Mouse (Mus musculus): ENCODE measurements around the gene Chd2.

DNA sequence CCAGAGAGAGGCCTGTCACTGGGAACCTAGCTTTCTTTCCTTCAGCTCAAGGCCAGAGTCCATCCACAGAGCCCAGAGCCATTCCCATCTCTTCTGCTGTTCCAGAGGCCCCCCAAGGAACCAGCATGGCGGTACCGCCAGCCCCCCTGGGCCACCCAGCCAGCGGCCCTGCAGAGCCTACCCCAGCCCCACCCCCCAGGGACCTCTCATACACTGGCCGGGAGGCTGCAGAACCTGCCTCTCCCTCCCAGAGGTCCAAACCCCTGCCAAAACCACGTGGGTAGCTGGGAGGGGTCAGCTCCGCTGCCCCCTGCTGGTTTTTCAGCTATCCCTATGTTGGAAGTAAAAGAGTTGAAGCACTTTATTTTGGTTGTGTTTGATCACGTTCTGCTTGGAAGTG is 122.3 kb downstream of the Chd2 start:
- TF ChIP-seq CTCF (IDR thresholded peaks at IDR 0.05; ENCODE audit: control insufficient read depth, insufficient read depth, insufficient read length) (no peak), MAX (IDR thresholded peaks at IDR 0.05) (no peak), MYOG (IDR thresholded peaks at IDR 0.05; ENCODE audit: control insufficient read depth, extremely low read depth, insufficient read length) (no peak), USF1 (IDR thresholded peaks at IDR 0.05; ENCODE audit: low read depth) (no peak), FOSL1 (IDR thresholded peaks at IDR 0.05; ENCODE audit: insufficient read depth, low read length, poor library complexity, severe bottlenecking) (no peak), MYOD1 (IDR thresholded peaks at IDR 0.05; ENCODE audit: control insufficient read depth, insufficient read length, low read depth) (no peak), CEBPB (IDR thresholded peaks at IDR 0.05; ENCODE audit: low read depth) (no peak)
